Mouse (Mus musculus): Measurements from ENCODE around the gene Pde1b.

GRCm38 (mm10) chr15:103480129-103480528 is 22.7 kb upstream of the Pde1b start:
- no peak for TF ChIP-seq CTCF (IDR thresholded peaks at IDR 0.05; ENCODE audit: low read depth)
- TF ChIP-seq EP300 (IDR thresholded peaks at IDR 0.05; ENCODE audit: low read depth) = no peak
